Mouse (Mus musculus): ENCODE data around the gene Plxnb1.
A peak's percentile ranks its signal among the peaks of the same experiment; 100 is the strongest.

Gene Plxnb1

GRCm38 (mm10) chr9:109060898-109061295 lies 34.3 kb upstream of the Plxnb1 start:
- peak in 1 of 2 experiments; percentile 5 for DNase-seq (ENCODE audit: low spot score in 2 of 2)

GRCm38 (mm10) chr9:109068095-109068735 lies 27.0 kb upstream of the Plxnb1 start:
- no peak for DNase-seq (ENCODE audit: low spot score in 2 of 2)

- peak; percentile 80 to 88 for DNase-seq (ENCODE audit: low spot score in 2 of 2)
These were observed 21.3 kb upstream of the Plxnb1 start, which contains the start of gene Atrip for GRCm38 (mm10) chr9:109073661-109074573. Gene Atrip, minus strand, starts transcription at chr9:109074124.

DNA sequence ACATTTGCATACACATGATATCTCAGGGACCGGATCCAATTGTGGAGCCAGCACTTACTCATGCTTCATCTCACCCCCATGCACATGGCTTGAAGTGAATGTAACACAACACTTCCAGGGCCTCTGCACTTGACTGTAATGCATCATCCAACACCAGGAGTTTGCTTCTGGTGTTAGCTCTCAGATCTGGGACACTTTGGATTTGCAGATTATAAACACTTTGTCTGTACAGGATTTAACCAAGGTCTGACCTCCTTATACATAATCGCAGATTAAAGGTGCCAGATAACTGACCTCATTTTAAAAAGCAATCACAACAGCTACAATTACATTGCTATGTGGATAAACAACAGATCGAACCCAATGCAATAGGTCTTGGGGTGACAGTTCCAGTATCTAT lies 14.7 kb upstream of the Plxnb1 start:
- DNase-seq (ENCODE audit: low spot score in 2 of 2) = no peak

GRCm38 (mm10) chr9:109081749-109082123 lies 13.5 kb upstream of the Plxnb1 start:
- DNase-seq (ENCODE audit: low spot score in 2 of 2) = no peak

GRCm38 (mm10) chr9:109082124-109082800 lies 12.9 kb upstream of the Plxnb1 start, which contains the start of the genes Ccdc51 and Tma7:
Gene Ccdc51, plus strand, starts transcription at chr9:109082493.
Gene Tma7, minus strand, starts transcription at chr9:109082587.
- DNase-seq (ENCODE audit: low spot score in 2 of 2) = peak; percentile 69 to 74

- DNase-seq (ENCODE audit: low spot score in 2 of 2) = no peak
These were observed 10.3 kb upstream of the Plxnb1 start for GRCm38 (mm10) chr9:109084922-109085321.

GRCm38 (mm10) chr9:109087987-109088386 lies 7.2 kb upstream of the Plxnb1 start:
- DNase-seq (ENCODE audit: low spot score in 2 of 2) = no peak

DNA sequence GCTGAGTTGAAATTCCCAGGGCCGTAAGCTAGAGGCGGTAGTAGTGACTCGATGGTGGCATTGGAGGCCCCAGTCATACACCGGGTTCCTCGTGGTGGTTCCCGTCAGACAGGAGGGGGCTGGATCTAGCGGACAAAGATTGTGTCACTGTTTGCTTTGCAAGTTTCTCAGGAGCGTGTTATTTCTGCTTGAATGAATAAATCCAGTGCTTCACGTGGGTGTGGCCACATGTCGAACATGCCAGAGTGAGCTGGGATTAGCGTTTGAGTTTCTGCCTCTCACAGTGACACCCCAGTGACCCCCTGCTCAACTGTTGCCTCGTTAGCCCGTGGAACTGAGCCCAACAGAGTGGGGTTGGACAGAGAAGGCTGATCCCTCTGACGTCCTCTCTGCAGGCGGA lies 4.7 kb upstream of the Plxnb1 start:
- DNase-seq (ENCODE audit: low spot score in 2 of 2) = no peak

- DNase-seq (ENCODE audit: low spot score in 2 of 2) = no peak
These were observed 3.4 kb upstream of the Plxnb1 start for GRCm38 (mm10) chr9:109091802-109092201.

- DNase-seq (ENCODE audit: low spot score in 2 of 2) = no peak
These were observed 2.4 kb upstream of the Plxnb1 start for GRCm38 (mm10) chr9:109092799-109093198.

GRCm38 (mm10) chr9:109093786-109094552 lies 1.2 kb upstream of the Plxnb1 start:
- DNase-seq (ENCODE audit: low spot score in 2 of 2) = no peak

GRCm38 (mm10) chr9:109094553-109095136 lies 544 bp upstream of the Plxnb1 start:
- DNase-seq (ENCODE audit: low spot score in 2 of 2) = no peak

- DNase-seq (ENCODE audit: low spot score in 2 of 2) = no peak
These were observed 1.1 kb downstream of the Plxnb1 start for GRCm38 (mm10) chr9:109096251-109096661.

- DNase-seq (ENCODE audit: low spot score in 2 of 2) = no peak
These were observed 1.7 kb downstream of the Plxnb1 start for GRCm38 (mm10) chr9:109096856-109097255.

- no peak for DNase-seq (ENCODE audit: low spot score in 2 of 2)
These were observed 2.1 kb downstream of the Plxnb1 start for GRCm38 (mm10) chr9:109097291-109097690.

DNA sequence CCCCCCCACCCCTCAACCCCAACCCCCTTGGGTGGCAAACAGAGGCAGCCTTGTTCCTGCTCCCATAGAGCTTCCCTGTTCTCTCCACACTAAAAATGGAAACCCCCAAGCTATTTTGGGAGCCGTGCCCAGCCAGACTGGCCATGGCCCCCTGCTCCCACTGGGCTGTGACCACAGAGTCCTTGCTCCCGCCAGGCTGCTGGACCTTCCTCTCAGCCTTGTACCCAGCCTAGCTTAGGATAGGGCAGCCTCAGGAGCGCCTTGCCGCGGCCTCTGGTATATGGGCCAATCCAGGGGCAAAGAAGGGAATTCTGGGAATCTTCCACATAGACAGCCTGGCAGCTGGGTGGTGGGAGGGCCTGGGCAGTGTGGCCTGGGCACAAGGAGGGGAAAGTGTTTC lies 2.6 kb downstream of the Plxnb1 start:
- DNase-seq (ENCODE audit: low spot score in 2 of 2) = no peak

DNA sequence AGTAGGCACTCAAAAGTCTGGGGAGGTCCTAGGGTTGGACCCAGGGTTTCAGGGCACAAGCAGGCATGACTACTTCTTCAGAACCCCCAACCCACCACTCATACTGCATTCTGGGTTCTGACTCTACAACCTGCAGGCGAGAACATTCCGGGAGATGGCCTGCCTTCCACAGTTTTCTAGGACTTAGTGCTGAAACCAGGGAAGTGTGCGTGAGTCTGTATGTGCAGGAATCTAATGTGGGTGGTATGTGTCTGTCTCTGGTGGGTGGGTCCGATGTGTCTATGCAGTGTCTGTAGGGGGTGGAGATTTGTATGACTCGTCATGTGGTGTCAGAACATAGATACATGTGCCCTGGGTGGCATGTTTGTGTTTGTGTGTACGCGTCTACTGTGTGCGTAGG lies 3.2 kb downstream of the Plxnb1 start:
- no peak for DNase-seq (ENCODE audit: low spot score in 2 of 2)

- no peak for DNase-seq (ENCODE audit: low spot score in 2 of 2)
These were observed 3.8 kb downstream of the Plxnb1 start for GRCm38 (mm10) chr9:109098969-109099368.

DNA sequence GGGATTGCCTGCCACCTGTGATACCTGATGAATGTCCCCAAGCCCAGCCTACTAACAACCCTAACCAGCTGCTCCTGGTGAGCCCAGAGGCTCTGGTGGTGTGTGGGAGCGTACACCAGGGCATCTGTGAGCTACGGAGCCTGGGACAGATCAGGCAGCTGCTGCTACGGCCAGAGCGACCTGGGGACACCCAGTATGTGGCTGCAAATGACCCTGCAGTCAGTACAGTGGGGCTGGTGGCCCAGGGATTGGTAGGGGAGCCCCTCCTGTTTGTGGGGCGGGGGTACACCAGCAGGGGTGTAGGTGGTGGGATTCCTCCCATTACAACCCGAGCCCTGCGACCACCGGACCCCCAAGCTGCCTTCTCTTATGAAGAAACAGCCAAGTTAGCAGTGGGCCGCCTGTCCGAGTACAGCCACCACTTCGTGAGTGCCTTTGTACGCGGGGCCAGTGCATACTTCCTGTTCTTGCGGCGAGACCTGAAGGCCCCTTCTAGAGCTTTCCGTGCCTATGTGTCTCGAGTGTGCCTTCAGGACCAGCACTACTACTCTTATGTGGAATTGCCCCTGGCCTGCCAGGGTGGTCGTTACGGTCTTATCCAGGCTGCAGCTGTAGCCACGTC lies 5.2 kb downstream of the Plxnb1 start:
- no peak for DNase-seq (ENCODE audit: low spot score in 2 of 2)
